Mouse (Mus musculus): ENCODE data around the gene Cox11.

DNA sequence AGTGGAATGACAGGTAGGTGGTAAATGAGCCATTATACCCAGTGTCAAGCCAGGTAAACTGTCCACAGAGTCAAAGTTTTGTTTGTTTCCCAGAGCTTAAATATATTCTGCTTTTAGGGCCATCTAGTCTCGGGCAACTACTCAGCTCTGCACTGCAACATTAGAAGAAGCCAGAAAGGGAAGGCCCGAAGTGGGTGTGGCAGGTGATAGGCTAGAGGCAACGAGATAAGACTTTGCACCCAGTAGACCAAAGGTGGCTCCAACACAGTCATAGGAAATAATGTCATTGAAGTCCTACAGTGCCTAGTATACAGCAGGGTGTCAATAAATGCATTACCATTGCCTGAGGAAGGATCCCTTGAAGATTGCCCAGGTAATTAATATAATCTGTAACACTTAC lies 25.1 kb downstream of the Cox11 start:
- no peak for TF ChIP-seq GATA1 (IDR thresholded peaks at IDR 0.05; ENCODE audit: borderline replicate concordance, low read length)
- no peak for TF ChIP-seq FLI1 (IDR thresholded peaks at IDR 0.05; ENCODE audit: low read length)
